Mouse (Mus musculus): Measurements from ENCODE around the gene Lhx4. TPM values are rescaled to one million over a fixed set of nuclear protein-coding genes. Genes with fewer than 3 reads are reported as not detected.
A peak's percentile ranks its signal among the peaks of the same experiment; 100 is the strongest.

Gene Lhx4
- polyA plus RNA-seq, 1 experiment from 2014 or later = not detected

- no peak for DNase-seq (ENCODE audit: low spot score)
- Histone ChIP-seq H3K36me3 (0 out of 2 replicates have a peak, but pooled peaks cover 4% of the 10 kb centered on the region), H3K27me3 (ENCODE audit: low read depth, poor library complexity, severe bottlenecking) (no peaks in the 10 kb centered on the region), H3K4me3 (no peak overlapping the region), H3K27ac (no peak overlapping the region), H3K9me3 (replicated peaks) (no peaks in the 10 kb centered on the region), H3K4me1 (peaks cover 13% of the 10 kb centered on the region)
- 90% methylated on average over 15 of the region's 15 CpGs for WGBS
These were observed 64.7 kb downstream of the Lhx4 start for GRCm38 (mm10) chr1:155686816-155687215.

- DNase-seq (ENCODE audit: low spot score) = peak; percentile 27
- Histone ChIP-seq H3K4me3 (no peak overlapping the region), H3K4me1 (peaks cover 20% of the 10 kb centered on the region), H3K9me3 (replicated peaks) (no peaks in the 10 kb centered on the region), H3K36me3 (no peaks in the 10 kb centered on the region; the same call in 1 of the 2 replicates), H3K27me3 (ENCODE audit: low read depth, poor library complexity, severe bottlenecking) (no peaks in the 10 kb centered on the region), H3K27ac (no peak overlapping the region)
- WGBS = 79% methylated on average over 10 of the region's 10 CpGs
These were observed 70.2 kb downstream of the Lhx4 start for GRCm38 (mm10) chr1:155681116-155681799.

DNA sequence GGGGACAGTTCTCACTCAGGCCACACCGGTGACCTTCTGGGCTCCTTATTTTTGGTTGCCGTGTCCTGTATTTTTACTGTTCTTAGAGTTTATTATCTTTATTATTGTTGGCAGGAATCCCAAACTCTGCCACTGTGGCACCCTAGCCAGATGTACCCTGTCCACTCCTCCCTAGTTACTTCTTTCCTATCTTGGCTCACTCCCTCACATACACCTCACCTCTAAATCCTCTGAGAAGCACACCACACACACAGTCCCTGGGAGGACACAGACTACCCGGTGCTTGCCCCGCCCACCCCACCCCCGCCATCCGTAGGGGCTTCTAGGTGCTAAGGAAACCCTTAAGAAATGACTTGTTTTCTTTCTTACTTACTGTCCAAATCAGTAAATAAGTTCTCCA is 75.9 kb downstream of the Lhx4 start:
- Histone ChIP-seq H3K36me3 (peaks cover 4% of the 10 kb centered on the region; the same call in 1 of the 2 replicates), H3K27me3 (ENCODE audit: low read depth, poor library complexity, severe bottlenecking) (no peaks in the 10 kb centered on the region), H3K4me3 (no peak overlapping the region), H3K4me1 (0 out of 2 replicates have a peak, but pooled peaks cover under 1% of the 10 kb centered on the region), H3K27ac (no peak overlapping the region), H3K9me3 (replicated peaks) (no peaks in the 10 kb centered on the region)
- no peak for DNase-seq (ENCODE audit: low spot score)
- 89% methylated on average over 6 of the region's 6 CpGs for WGBS

GRCm38 (mm10) chr1:155663994-155664393 is 87.5 kb downstream of the Lhx4 start:
- Histone ChIP-seq H3K27me3 (ENCODE audit: low read depth, poor library complexity, severe bottlenecking) (no peaks in the 10 kb centered on the region), H3K27ac (no peak overlapping the region), H3K4me3 (no peak overlapping the region), H3K9me3 (replicated peaks) (no peaks in the 10 kb centered on the region), H3K36me3 (no peaks in the 10 kb centered on the region), H3K4me1 (peaks cover 17% of the 10 kb centered on the region)
- 89% methylated on average over 5 of the region's 5 CpGs for WGBS
- no peak for DNase-seq (ENCODE audit: low spot score)

DNA sequence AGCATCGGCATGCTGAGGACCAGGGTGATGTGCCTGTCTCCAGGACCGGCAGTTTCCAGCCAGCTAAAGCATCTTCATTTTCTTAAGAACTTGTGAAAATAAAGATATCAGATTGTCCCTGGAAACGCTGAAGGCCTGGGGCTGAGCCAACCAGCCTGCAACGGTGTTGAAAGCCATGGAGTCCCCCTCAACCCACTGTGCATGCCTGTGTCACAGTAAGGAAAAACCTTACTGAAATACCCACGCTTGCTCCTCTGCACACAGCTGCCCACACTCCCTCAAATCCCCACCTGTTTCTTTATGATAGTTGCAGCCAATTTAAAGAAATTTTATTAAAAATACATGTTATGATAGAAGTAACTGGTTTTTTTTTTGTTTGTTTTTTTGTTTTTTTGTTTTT is 95.2 kb downstream of the Lhx4 start:
- no peaks in the 10 kb centered on the region for H3K36me3 ChIP-seq
- H3K4me1 ChIP-seq = no peaks in the 10 kb centered on the region
- 88% methylated on average over 5 of the region's 5 CpGs for WGBS
- DNase-seq (ENCODE audit: low spot score) = no peak
- H3K9me3 ChIP-seq (replicated peaks) = no peaks in the 10 kb centered on the region
- H3K27ac ChIP-seq = no peak overlapping the region
- no peaks in the 10 kb centered on the region for H3K27me3 ChIP-seq (ENCODE audit: low read depth, poor library complexity, severe bottlenecking)
- H3K4me3 ChIP-seq = no peak overlapping the region

DNA sequence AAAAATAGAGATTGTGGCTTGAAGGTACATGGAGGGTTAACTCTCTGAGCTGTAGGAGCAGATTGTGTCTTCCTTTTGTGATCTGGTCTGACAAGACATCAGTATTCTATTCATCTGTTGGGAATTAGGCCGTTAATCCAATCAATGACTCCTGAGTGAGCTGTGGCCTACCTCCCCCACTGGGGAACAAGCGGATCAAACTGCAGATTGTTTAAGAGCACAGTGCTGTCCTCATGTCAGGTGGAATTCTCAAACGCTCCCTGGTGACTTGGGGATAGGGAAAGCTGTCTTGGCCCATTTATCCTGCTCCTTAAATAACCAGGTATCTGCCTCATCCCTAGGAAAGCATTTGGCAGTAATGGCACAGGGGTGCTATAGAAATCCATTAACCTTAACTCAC is 96.5 kb downstream of the Lhx4 start:
- Histone ChIP-seq H3K36me3 (no peaks in the 10 kb centered on the region), H3K27me3 (ENCODE audit: low read depth, poor library complexity, severe bottlenecking) (no peaks in the 10 kb centered on the region), H3K4me3 (no peak overlapping the region), H3K27ac (no peak overlapping the region), H3K4me1 (no peaks in the 10 kb centered on the region), H3K9me3 (replicated peaks) (no peaks in the 10 kb centered on the region)
- WGBS = 62% methylated on average over 3 of the region's 3 CpGs
- DNase-seq (ENCODE audit: low spot score) = no peak

DNA sequence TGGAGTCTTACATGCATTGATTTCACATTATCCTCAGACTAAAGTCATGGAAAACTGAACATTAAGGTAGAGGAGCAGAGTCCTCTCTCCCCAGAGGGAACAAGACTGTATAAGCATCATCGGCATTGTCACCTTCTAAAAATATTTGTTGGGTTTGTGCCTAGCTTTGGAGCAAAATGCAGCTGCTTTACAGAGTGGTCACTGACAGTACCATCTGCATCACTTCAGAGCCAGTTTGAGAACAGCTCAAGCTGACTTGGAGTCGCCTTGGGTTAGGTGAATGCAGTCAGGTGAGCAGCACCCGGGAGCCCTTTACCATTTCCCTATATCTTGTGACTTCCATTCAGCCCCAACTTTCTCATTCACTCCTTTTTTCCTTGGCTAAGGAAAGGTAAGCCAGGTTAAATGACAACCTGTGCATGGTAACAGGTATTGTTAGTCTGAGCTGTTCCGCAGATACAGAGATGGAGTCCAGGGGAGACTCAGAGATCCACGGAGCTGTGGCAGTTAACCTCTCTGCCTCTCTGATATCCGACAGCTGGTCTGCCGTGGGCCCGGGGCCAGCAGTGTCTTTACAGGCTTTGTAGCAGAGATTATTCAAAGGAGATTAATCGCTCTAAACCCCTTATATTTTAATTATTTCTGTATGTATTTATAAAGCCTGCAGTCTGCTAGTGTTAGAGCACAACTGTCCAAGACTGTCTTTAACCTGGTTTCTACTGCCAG is 101.2 kb downstream of the Lhx4 start:
- no peaks in the 10 kb centered on the region for H3K9me3 ChIP-seq (replicated peaks)
- DNase-seq (ENCODE audit: low spot score) = no peak
- 90% methylated on average over 9 of the region's 9 CpGs for WGBS
- no peak overlapping the region for H3K4me3 ChIP-seq
- H3K4me1 ChIP-seq = peaks cover 12% of the 10 kb centered on the region
- H3K27me3 ChIP-seq (ENCODE audit: low read depth, poor library complexity, severe bottlenecking) = no peaks in the 10 kb centered on the region
- no peaks in the 10 kb centered on the region for H3K36me3 ChIP-seq
- no peak overlapping the region for H3K27ac ChIP-seq

Other genes with a start within 250 kb of the Lhx4 start
- gene Acbd6, start 193.6 kb downstream of the Lhx4 start, polyA plus RNA-seq (2016; fragmentation: Nextera tagmentation; extraction: Ambion mirVana) = 88.9 and 89.4 TPM in 2 replicates
- 12.7 and 17.2 TPM in 2 replicates for gene Qsox1, start 61.2 kb upstream of the Lhx4 start, polyA plus RNA-seq (2016; fragmentation: Nextera tagmentation; extraction: Ambion mirVana)
- 4.8 and 6.9 TPM in 2 replicates for gene Cep350, start 221.6 kb upstream of the Lhx4 start, polyA plus RNA-seq (2016; fragmentation: Nextera tagmentation; extraction: Ambion mirVana)

All from limb, embryonic 10.5 days (tissue).